Mouse (Mus musculus) MN1 (cell line): ENCODE measurements at regions not wholly inside any gene's neighbourhood (a gene's known extent, or its start where the extent isn't known, plus 50 kb on each side); places are given as distances from the start of the nearest gene placed in this dataset.

ENCODE experiments used
- DNase-seq: peaks from one replicate; pipeline ENCODE4 v3.0.0-alpha.2; 2016; ENCODE audit warnings: low spot score

DNA sequence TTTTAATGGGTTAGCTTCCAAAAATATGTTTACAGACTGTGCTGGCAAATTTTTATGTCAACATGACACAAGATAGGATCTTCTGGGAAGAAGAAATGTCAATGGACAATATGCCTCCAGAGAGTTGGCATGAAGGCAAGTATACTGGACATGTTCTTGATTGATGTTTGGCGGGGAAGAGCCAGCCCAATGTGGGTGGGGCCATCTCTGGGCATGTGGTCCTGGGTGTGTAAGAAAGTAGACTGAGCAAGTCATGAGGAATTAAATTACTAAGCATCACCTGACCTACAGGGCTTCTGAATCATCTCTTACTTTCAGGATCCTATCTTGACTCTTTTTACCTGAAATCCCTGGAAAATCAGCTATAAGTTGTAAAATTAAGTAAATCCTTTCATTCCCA lies 525.0 kb upstream of the Grm7 start:
- DNase-seq, result no peak

DNA sequence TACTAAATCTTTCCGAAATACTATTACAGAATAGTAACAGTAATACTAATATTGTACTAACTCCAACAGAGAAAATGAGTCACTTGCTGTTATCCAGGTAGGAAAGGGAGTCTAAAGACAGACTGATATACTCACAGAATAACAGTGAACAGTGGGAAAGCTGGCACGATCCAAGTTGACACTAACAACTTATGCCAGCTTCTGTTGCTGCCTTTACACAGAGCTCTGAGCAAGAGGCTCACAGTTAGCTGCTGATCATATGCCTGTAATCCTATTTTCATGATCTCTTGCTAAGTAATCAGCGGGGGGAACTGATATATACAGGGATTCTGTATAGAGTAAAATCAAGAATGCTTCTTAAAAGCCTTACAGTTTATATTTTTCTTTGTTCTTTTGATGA lies 513.1 kb upstream of the Grm7 start:
- DNase-seq, result no peak

DNA sequence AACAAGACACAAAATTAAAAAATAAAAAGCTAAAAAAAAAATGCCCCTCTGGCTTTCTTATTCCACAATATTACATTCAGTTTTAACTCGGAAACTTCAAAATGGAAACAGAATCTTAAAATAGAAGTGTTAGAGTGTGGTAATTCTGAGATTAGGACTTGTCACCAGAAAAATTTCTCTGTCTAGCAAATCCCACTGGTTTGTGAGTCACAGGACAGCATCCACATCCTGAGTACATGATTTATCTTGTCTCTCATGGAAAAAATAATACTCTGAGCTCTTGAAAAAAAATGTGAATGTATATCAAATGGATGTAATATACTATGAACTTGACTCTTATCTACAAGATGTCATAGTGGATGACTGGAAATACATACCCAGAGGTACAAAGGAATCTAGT lies 511.8 kb upstream of the Grm7 start:
- no peak for DNase-seq

DNA sequence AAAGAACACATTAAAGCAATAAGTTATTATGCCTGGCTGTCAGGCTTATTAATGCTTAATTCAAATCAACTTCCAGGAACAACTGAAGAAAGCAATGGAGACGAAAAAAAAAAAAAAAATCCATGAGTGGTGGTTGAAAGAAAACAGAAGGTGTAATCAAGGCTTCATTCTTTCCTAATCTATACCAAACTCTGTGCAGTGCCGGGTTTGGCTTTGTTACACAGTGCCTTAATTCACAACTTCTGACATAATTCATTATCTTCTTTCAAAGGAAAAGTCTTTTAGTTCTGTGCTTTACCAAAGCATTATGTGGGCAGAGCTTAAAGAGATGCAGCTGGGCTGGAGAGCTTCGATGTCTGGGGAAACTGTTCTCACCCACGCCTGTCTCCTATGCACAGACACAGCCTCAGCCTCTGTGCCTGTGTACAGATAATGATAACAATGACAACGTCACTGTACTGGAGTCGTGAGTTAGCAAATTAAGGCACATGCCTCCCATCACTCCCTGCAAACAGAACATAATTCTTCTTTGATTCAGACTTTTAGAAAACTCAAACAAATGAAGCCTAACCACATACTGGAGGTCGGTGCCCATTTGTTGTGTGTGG lies 508.2 kb upstream of the Grm7 start:
- peak; percentile 17 for DNase-seq

DNA sequence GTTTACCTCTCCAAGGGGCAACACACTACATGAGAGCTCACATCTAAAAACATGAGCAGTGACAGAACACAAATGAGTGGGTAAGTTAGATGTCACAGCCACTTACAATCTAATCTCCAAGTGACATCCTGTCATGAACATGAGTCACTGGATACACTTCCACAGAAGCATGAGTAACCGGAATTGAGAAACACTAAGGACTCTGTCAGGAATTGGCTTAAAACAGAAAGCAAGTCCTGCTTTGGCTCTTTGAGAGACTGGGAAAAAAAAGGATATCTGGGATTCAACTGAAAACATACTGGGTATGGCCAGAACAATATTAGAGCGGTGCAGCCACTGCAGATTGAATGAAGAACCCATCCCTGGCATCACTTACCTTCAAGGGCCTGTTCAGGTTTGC lies 506.0 kb upstream of the Grm7 start:
- no peak for DNase-seq

DNA sequence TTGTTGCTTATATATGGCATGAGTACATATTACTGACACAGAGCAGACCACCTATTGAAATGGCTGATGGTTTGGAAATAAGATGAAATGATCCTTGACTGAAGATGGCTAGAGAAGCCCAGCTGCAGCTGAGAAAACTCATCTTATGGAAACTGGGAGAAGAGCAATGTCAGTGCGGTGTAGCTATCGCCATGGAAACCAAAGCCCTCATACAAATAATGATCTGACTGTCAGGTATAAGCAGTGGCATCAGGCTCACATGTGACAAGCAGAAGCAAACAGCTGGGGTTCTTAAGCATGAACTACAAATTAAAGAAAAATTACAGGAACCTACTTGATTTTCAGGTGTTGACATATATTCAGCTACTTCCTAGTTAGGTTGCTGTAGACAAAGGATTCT lies 476.8 kb upstream of the Grm7 start:
- DNase-seq, result no peak

DNA sequence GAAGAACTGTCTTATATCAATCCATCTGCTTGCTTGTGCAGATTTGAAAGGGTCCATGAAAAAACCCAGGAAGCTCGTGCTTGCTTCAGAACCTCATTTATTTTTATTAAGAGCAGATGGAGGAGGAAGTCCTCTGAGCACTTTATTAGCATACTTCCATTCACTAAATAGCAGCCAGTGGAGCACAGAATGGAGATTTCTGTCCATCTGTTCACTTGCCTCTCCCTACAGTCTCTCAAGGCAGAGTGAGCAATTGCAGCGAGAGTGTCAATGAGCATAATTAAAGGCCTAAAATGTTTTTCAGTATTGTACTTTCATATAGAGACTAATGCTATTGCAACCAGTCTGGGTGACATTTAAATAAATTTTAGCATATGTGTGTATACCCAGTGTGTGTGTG lies 439.4 kb upstream of the Grm7 start:
- no peak for DNase-seq

DNA sequence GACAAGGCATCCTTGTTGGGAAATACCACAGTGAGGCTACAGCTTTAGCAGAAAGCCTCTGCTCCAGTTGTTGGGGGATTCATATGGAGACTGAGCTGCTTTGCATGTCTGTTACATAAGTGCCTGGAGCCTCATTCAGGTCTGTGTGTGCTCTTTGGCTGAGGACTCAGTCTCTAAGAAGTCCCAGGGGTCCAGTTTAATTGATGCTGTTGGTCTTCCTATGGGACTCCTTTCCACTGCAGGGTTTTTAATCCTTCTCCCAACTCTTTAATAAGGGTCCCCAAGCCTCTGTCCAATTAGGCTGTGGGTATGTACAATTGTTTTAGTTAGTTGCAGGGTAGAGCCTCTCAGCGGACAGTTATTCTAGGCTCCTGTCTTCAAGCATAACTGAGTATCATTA lies 436.6 kb upstream of the Grm7 start:
- no peak for DNase-seq

DNA sequence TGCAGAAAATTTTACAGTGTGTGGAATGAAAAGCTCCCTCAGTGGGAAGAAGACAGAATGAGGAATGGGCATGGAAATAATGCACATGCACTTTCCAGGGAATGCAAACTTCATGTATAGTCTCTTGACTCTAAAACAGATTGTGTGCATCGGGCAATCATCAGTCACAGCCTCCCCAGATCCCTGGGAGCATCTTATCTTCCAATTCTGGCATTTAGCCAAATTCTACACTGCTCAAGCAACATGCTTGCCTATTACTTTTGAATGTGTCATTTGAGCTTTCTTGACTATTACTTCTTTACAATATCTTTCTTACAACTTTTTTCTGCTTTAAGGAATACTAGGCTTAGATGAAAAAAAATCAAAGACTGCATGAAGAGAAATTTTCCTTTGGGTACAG lies 397.9 kb upstream of the Grm7 start:
- DNase-seq, result peak; percentile 14

DNA sequence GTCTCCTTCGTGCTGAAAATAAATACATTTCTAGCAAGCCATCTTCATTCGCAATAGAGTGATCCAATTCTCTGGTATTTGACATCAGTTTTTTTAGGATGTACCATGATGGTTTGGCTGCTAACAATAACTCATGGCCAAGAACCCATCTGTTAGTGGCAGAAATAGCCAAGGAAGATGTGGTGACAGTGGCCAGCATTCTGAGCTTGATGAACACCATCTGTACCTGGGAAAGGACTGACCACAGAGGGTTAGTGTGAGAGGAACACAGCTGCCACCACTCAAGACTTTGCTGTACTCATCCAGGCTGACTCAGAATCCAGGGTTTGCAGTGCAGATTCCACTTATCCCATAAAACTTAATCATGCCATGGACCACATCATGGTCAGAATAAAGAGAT lies 348.8 kb upstream of the Grm7 start:
- no peak for DNase-seq
